Mouse (Mus musculus) embryonic facial prominence, embryonic 14.5 days (tissue): ENCODE data around the gene Pacsin2. TPM values are rescaled to one million over a fixed set of nuclear protein-coding genes. Genes with fewer than 3 reads are reported as not detected.

ENCODE experiments used
- ATAC-seq: fragments of 200-750 bp; cut with Nextera tagmentation; 2 replicates; pipeline ENCODE4 v1.8.0; 2017; ENCODE audit warnings: low read depth, moderate number of reproducible peaks, moderate TSS enrichment
- DNase-seq: peaks from one replicate; pipeline ENCODE4 v3.0.0-alpha.2; 2015; ENCODE audit warnings: low spot score
- H3K27ac ChIP-seq: fragments of 300-500 bp; sonication (generic); replicated peaks from 2 replicates; pipeline ENCODE4 v1.5.1; 2014; ENCODE audit warnings: low read depth, mild to moderate bottlenecking, low read length, moderate library complexity
- H3K27me3 ChIP-seq: fragments of 300-500 bp; sonication (generic); replicated peaks from 2 replicates; pipeline ENCODE4 v1.6.1; 2014; ENCODE audit warnings: low read length; ENCODE audit not compliant: control insufficient read depth, insufficient read depth
- H3K36me3 ChIP-seq: fragments of 300-500 bp; sonication (generic); 2 replicates; pipeline ENCODE4 v1.6.1; 2014; ENCODE audit warnings: low read length, mixed read lengths; ENCODE audit not compliant: control insufficient read depth, insufficient read depth
- H3K4me1 ChIP-seq: fragments of 300-500 bp; sonication (generic); 2 replicates; pipeline ENCODE4 v1.6.1; 2014; ENCODE audit warnings: antibody characterized with exemption, low read length; ENCODE audit not compliant: control insufficient read depth, insufficient read depth
- H3K4me2 ChIP-seq: fragments of 300-500 bp; sonication (generic); 2 replicates; pipeline ENCODE4 v1.6.1; 2014; ENCODE audit warnings: low read depth, mild to moderate bottlenecking, low read length, moderate library complexity, mixed read lengths
- H3K4me3 ChIP-seq: fragments of 300-500 bp; sonication (generic); 2 replicates; pipeline ENCODE4 v1.5.1; 2014; ENCODE audit warnings: low read depth, mild to moderate bottlenecking, low read length
- H3K9ac ChIP-seq: fragments of 300-500 bp; sonication (generic); 2 replicates; pipeline ENCODE4 v1.6.1; 2014; ENCODE audit warnings: low read depth, mild to moderate bottlenecking, low read length, moderate library complexity, mixed read lengths
- H3K9me3 ChIP-seq: fragments of 300-500 bp; sonication (generic); 2 replicates; pipeline ENCODE4 v1.6.1; 2016; ENCODE audit warnings: low read length; ENCODE audit not compliant: control insufficient read depth
- WGBS: fragments of 180-500 bp; shearing (Covaris S2); extraction: QIAGEN DNeasy Blood & Tissue Kit; methylation state at CpG from one replicate; pipeline ENCODE4 v1.1.7; 2014; 5-methylcytosine and 5-hydroxymethylcytosine counted together
- polyA plus RNA-seq: library from polyadenylated mRNA; unstranded; fragments of >200 nt; fragmentation: Nextera tagmentation; extraction: Ambion mirVana; gene quantifications from 2 replicates; pipeline ENCODE4 v1.2.1, GENCODE M21; 2014

The Pacsin2 gene
- polyA plus RNA-seq, 1 experiment from 2014 or later: 49.3 TPM

GRCm38 (mm10) chr15:83417916-83418315 lies 46.5 kb downstream of the Pacsin2 start:
- H3K9me3 ChIP-seq: no peaks in the 10 kb centered on the region
- no peak overlapping the region for H3K9ac ChIP-seq
- DNase-seq: no peak
- no peaks in the 10 kb centered on the region for H3K4me1 ChIP-seq
- no peak for ATAC-seq
- no peak overlapping the region for H3K27ac ChIP-seq
- no peaks in the 10 kb centered on the region for H3K36me3 ChIP-seq
- no peaks in the 10 kb centered on the region for H3K27me3 ChIP-seq
- H3K4me3 ChIP-seq: no peak overlapping the region
- H3K4me2 ChIP-seq: no peak overlapping the region
- 89% methylated on average over 6 of the region's 6 CpGs for WGBS

- Histone ChIP-seq H3K27me3 (no peaks in the 10 kb centered on the region), H3K9me3 (no peaks in the 10 kb centered on the region), H3K4me1 (no peaks in the 10 kb centered on the region), H3K27ac (no peak overlapping the region), H3K4me2 (no peak overlapping the region), H3K36me3 (no peaks in the 10 kb centered on the region), H3K4me3 (no peak overlapping the region), H3K9ac (no peak overlapping the region)
- ATAC-seq (no peak), DNase-seq (no peak)
- 58% methylated on average over 7 of the region's 7 CpGs for WGBS
Measured at GRCm38 (mm10) chr15:83417407-83417806, 47.0 kb downstream of the Pacsin2 start.

DNA sequence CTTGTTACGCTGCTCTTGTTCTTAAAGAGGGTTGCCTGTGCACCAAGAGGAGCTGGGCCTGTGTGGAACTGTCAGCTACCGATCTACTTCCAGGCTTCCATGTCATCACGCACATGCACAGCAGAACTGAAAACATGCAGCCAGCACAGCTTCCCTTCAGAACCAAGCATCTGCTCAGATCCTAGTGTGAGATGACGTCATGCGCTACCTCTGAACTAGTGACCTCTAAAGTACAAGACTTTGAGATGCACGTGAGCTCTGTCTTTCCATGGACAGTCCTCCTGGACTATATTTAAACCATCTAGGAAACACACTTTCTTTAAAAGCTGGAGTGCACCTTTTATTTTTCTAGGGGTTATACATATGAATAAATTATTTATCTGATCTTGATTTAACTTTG lies 49.0 kb downstream of the Pacsin2 start:
- Histone ChIP-seq H3K4me2 (no peak overlapping the region), H3K9me3 (no peaks in the 10 kb centered on the region), H3K36me3 (no peaks in the 10 kb centered on the region), H3K27me3 (no peaks in the 10 kb centered on the region), H3K9ac (no peak overlapping the region), H3K4me3 (no peak overlapping the region), H3K4me1 (0 out of 2 replicates have a peak, but pooled peaks cover under 1% of the 10 kb centered on the region), H3K27ac (no peak overlapping the region)
- no peak for ATAC-seq
- DNase-seq: no peak
- 69% methylated on average over 6 of the region's 6 CpGs for WGBS

GRCm38 (mm10) chr15:83411616-83412015 lies 52.8 kb downstream of the Pacsin2 start:
- H3K27me3 ChIP-seq: no peaks in the 10 kb centered on the region
- H3K36me3 ChIP-seq: no peaks in the 10 kb centered on the region
- H3K27ac ChIP-seq: no peak overlapping the region
- H3K4me2 ChIP-seq: no peak overlapping the region
- 81% methylated on average over 4 of the region's 4 CpGs for WGBS
- no peak for ATAC-seq
- 0 out of 2 replicates have a peak, but pooled peaks cover 3% of the 10 kb centered on the region for H3K4me1 ChIP-seq
- H3K4me3 ChIP-seq: no peak overlapping the region
- H3K9me3 ChIP-seq: no peaks in the 10 kb centered on the region
- H3K9ac ChIP-seq: no peak overlapping the region
- DNase-seq: no peak

DNA sequence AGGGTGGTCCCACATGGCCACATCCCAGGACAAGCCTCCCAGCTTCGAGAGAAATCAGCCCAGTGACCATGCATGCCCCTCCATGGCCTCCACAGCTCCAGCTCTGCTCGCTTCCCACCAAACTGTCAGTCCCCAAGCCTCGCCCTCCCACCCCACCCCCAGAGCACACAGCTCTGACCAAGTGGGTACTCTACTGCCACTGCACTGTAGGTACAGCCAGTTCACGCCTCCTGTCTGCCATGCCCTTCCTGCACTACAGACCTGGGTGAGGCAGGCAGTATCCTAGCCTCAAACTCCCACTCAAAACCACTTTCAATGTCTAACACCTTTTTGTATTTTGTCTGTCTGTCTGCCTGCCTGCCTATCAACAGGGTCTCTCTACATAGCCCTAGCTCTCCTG lies 53.7 kb downstream of the Pacsin2 start:
- no peaks in the 10 kb centered on the region for H3K36me3 ChIP-seq
- H3K4me2 ChIP-seq: no peak overlapping the region
- no peaks in the 10 kb centered on the region for H3K9me3 ChIP-seq
- H3K9ac ChIP-seq: no peak overlapping the region
- H3K27ac ChIP-seq: no peak overlapping the region
- 0 out of 2 replicates have a peak, but pooled peaks cover 3% of the 10 kb centered on the region for H3K4me1 ChIP-seq
- no peak overlapping the region for H3K4me3 ChIP-seq
- WGBS: 83% methylated on average over 4 of the region's 4 CpGs
- H3K27me3 ChIP-seq: no peaks in the 10 kb centered on the region
- ATAC-seq: no peak
- no peak for DNase-seq

GRCm38 (mm10) chr15:83410270-83410669 lies 54.1 kb downstream of the Pacsin2 start:
- H3K4me2 ChIP-seq: no peak overlapping the region
- no peaks in the 10 kb centered on the region for H3K9me3 ChIP-seq
- no peaks in the 10 kb centered on the region for H3K27me3 ChIP-seq
- no peaks in the 10 kb centered on the region for H3K36me3 ChIP-seq
- 0 out of 2 replicates have a peak, but pooled peaks have one; percentile 35 for ATAC-seq
- H3K27ac ChIP-seq: no peak overlapping the region; the same call in 1 of the 2 replicates
- WGBS: 47% methylated on average over 6 of the region's 6 CpGs
- no peak overlapping the region for H3K9ac ChIP-seq
- H3K4me3 ChIP-seq: no peak overlapping the region
- 0 out of 2 replicates have a peak, but pooled peaks cover 3% of the 10 kb centered on the region for H3K4me1 ChIP-seq
- DNase-seq: no peak

DNA sequence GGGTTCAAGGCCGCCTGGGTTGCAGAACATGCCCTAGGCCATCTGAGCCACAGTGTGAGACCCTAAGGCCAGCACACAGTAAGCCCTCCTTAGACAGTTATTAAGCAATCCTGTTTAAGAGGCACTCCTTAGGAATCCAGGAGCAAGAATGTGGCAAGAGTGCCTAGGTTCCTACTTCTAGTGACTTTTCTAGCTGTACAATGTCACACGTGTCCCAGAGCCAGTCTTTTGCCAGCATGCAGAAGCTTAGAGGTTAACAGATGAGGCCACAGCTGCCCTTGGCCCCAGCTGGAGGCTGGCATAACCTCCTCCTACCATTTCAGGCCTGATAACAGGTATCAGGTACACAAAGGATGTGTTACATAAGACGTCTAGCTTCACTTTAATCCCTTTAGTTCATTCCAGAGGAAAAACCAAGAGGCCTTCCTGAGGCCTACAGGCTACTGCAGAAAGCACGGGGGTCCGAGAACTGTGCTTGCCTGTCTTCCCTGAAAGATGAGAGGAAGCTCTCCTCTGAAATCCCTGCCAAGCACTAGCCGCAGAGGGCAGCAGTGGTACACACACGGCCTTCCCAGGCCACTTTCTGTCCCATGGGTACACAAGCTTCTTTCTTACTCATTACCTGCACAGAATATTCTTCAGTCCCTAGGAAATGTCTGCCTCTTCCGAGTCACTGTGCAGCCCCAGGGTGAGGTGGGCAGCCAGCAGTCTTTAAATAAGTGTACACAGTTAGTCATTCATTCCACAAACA lies 55.5 kb downstream of the Pacsin2 start:
- DNase-seq: peak; percentile 46
- Histone ChIP-seq H3K36me3 (no peaks in the 10 kb centered on the region), H3K4me2 (no peak overlapping the region), H3K27me3 (no peaks in the 10 kb centered on the region), H3K4me1 (0 out of 2 replicates have a peak, but pooled peaks cover 3% of the 10 kb centered on the region), H3K27ac (no peak overlapping the region), H3K9ac (no peak overlapping the region), H3K9me3 (no peaks in the 10 kb centered on the region), H3K4me3 (no peak overlapping the region)
- ATAC-seq: peak; percentile 31; the same call in 1 of the 2 replicates
- WGBS: 60% methylated on average over 8 of the region's 8 CpGs

DNA sequence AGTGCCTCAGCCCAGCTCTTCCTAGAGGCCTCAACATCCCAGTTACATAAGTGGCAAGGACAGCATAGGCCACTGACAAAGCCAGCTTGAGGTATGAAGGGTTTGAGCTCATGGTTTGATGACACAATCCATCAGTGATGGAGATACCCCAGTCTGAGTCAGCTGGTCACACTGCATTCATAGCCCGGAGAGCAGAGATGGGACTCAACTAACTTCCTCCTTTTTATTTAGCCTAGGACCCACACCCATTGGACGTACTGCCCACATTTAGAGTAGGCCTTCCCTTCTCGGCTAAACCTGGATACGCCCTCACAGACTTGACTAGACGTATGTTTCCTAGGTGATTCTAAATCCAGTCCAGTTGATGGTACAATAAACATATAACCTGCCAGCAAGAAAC lies 56.2 kb downstream of the Pacsin2 start:
- Histone ChIP-seq H3K4me1 (0 out of 2 replicates have a peak, but pooled peaks cover 3% of the 10 kb centered on the region), H3K27ac (no peak overlapping the region), H3K4me2 (no peak overlapping the region), H3K4me3 (no peak overlapping the region), H3K27me3 (no peaks in the 10 kb centered on the region), H3K9me3 (no peaks in the 10 kb centered on the region), H3K9ac (no peak overlapping the region), H3K36me3 (no peaks in the 10 kb centered on the region)
- DNase-seq (no peak), ATAC-seq (no peak)
- 84% methylated on average over 5 of the region's 5 CpGs for WGBS

GRCm38 (mm10) chr15:83407502-83407901 lies 56.9 kb downstream of the Pacsin2 start:
- DNase-seq (no peak), ATAC-seq (no peak)
- no peaks in the 10 kb centered on the region for H3K9me3 ChIP-seq
- no peak overlapping the region for H3K27ac ChIP-seq
- no peak overlapping the region for H3K4me2 ChIP-seq
- H3K4me3 ChIP-seq: no peak overlapping the region
- H3K9ac ChIP-seq: no peak overlapping the region
- H3K27me3 ChIP-seq: no peaks in the 10 kb centered on the region
- WGBS: 91% methylated on average over 5 of the region's 5 CpGs
- H3K4me1 ChIP-seq: 0 out of 2 replicates have a peak, but pooled peaks cover 3% of the 10 kb centered on the region
- no peaks in the 10 kb centered on the region for H3K36me3 ChIP-seq
